Mouse (Mus musculus): ENCODE results near the gene Myo18a. TPM values are rescaled to one million over a fixed set of nuclear protein-coding genes. Genes with fewer than 3 reads are reported as not detected.

The Myo18a gene
- polyA plus RNA-seq, 1 experiment from 2014 or later = 12.3 TPM

- peaks cover 5% of the 10 kb centered on the region; the same call in 1 of the 2 replicates for H3K4me1 ChIP-seq (ENCODE audit: control insufficient read depth, insufficient read depth, low read length)
- no peaks in the 10 kb centered on the region for H3K27me3 ChIP-seq (ENCODE audit: control insufficient read depth, insufficient read depth, low read length)
- ATAC-seq (replicated peaks; ENCODE audit: insufficient number of reproducible peaks, low FRiP score, low TSS enrichment, low read depth) = peak; percentile 40
- DNase-seq (ENCODE audit: low spot score) = peak; percentile 62
- no peak overlapping the region; the same call in 1 of the 2 replicates for H3K4me2 ChIP-seq (ENCODE audit: low read depth, low read length)
- no peak overlapping the region for H3K4me3 ChIP-seq (ENCODE audit: low read depth, low read length)
- WGBS = 17% methylated on average over 8 of the region's 8 CpGs
- no peaks in the 10 kb centered on the region for H3K36me3 ChIP-seq (replicated peaks; ENCODE audit: control insufficient read depth, insufficient read depth, low read depth, low read length)
- H3K27ac ChIP-seq (replicated peaks; ENCODE audit: low read depth, low read length) = peak overlapping the region; percentile 17
- H3K9ac ChIP-seq (replicated peaks; ENCODE audit: low read length) = peak overlapping the region; percentile 43
- no peaks in the 10 kb centered on the region for H3K9me3 ChIP-seq (replicated peaks; ENCODE audit: control insufficient read depth, low read length)
Measured at GRCm38 (mm10) chr11:77791241-77791727, 28.2 kb downstream of the Myo18a start.

DNA sequence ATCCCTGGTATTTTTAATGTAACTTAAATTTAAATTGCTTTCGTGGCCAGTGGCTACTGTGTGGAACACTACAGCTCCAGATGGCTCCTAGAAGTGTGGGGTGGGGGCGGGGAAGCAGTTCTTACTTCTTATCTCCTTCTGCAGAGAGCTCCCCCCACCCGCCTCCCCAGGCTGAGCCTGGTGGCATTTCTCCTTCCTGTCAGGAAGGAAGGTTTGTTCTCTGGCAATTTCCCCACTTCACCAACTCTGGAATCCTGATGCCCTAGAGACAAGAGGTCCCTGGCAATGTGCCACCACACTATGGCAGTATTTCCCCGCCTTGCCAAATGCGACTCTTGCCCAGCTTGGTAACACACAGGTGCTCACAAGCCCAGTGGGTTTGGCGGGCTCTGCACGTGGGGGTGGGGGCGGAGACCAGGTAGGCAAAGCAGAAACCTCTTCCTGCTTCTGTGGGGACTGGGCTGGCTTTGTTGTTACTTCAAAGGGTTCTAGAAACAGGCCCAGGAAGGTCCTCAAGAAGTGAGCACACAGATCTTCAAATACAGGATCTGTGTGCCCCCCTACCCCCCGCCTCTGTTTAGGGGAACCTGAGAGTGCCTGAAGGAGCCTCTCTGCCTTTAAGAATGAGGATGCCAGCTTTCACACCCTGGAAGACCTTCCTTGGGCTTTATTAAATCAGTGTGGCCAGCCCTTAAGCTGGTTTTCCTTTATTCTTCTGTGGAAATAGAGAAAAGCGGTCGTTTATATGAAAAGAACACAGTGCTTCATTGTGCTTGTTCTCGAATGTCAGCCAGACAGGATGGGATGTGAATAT is 28.9 kb downstream of the Myo18a start:
- H3K9me3 ChIP-seq (replicated peaks; ENCODE audit: control insufficient read depth, low read length) = no peaks in the 10 kb centered on the region
- 49% methylated on average over 12 of the region's 12 CpGs for WGBS
- H3K27ac ChIP-seq (replicated peaks; ENCODE audit: low read depth, low read length) = peak overlapping the region; percentile 17; the same call in 1 of the 2 replicates
- DNase-seq (ENCODE audit: low spot score) = no peak
- no peak overlapping the region for H3K4me2 ChIP-seq (ENCODE audit: low read depth, low read length)
- no peak overlapping the region for H3K4me3 ChIP-seq (ENCODE audit: low read depth, low read length)
- no peaks in the 10 kb centered on the region for H3K36me3 ChIP-seq (replicated peaks; ENCODE audit: control insufficient read depth, insufficient read depth, low read depth, low read length)
- peaks cover 5% of the 10 kb centered on the region; the same call in 1 of the 2 replicates for H3K4me1 ChIP-seq (ENCODE audit: control insufficient read depth, insufficient read depth, low read length)
- 0 out of 2 replicates have a peak overlapping the region, but pooled peaks have one; percentile 2 for H3K9ac ChIP-seq (replicated peaks; ENCODE audit: low read length)
- no peaks in the 10 kb centered on the region for H3K27me3 ChIP-seq (ENCODE audit: control insufficient read depth, insufficient read depth, low read length)
- ATAC-seq (replicated peaks; ENCODE audit: insufficient number of reproducible peaks, low FRiP score, low TSS enrichment, low read depth) = no peak

DNA sequence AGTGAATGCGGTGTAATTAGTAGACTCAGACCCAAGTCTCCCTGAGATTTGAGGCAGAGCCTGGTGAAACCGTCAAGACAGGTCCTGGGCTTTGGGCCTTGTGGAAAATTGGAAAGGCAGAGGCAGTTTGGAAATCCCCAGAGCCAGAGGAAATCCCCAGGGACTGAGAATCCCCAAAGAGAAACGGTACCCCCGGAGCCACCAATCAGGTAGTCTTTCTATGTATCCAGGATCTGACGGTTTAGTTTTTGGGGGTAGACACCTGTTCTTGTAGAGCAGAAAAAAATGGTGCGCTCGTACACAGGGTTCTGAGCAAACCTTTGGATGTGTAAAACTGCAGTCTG is 29.5 kb downstream of the Myo18a start:
- H3K9ac ChIP-seq (replicated peaks; ENCODE audit: low read length) = no peak overlapping the region
- H3K9me3 ChIP-seq (replicated peaks; ENCODE audit: control insufficient read depth, low read length) = no peaks in the 10 kb centered on the region
- WGBS = 63% methylated on average over 7 of the region's 7 CpGs
- no peak overlapping the region for H3K4me3 ChIP-seq (ENCODE audit: low read depth, low read length)
- no peak overlapping the region for H3K27ac ChIP-seq (replicated peaks; ENCODE audit: low read depth, low read length)
- DNase-seq (ENCODE audit: low spot score) (no peak), ATAC-seq (replicated peaks; ENCODE audit: insufficient number of reproducible peaks, low FRiP score, low TSS enrichment, low read depth) (no peak)
- H3K36me3 ChIP-seq (replicated peaks; ENCODE audit: control insufficient read depth, insufficient read depth, low read depth, low read length) = no peaks in the 10 kb centered on the region
- no peak overlapping the region for H3K4me2 ChIP-seq (ENCODE audit: low read depth, low read length)
- no peaks in the 10 kb centered on the region for H3K27me3 ChIP-seq (ENCODE audit: control insufficient read depth, insufficient read depth, low read length)
- H3K4me1 ChIP-seq (ENCODE audit: control insufficient read depth, insufficient read depth, low read length) = peaks cover 5% of the 10 kb centered on the region; the same call in 1 of the 2 replicates

DNA sequence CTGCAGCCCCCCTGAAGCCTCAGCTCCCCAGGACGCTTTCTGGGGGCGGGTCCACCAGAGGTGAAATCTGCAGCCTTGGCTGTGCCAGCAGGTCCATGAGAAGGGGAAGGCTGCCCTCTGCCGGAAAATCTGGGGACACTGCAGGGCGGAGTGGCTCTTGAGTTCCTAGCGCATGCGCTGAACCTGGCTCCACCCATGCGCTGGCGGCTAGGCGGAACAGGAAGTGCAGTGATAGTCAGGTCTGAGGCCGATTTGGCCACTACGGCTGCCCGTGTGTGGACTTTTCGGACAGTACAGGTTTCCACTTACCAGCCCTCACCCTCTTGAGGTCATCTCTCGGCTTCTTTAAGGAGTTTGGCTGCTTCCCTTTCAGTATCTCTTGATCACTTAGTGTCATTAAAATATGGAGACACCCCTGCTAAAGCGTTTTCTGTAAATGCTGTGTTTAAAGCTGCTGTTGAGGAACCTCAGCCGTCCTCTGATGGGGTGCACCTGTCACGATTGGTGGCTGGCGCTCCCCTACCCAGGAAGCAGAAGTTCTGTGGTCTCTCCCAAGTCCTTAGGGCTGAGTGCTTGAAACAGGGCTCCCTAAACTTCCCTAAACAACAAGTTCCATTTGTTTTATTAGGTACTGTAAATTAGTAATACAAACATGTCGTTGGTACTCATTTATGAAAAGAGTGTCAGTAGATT is 30.3 kb downstream of the Myo18a start:
- H3K4me2 ChIP-seq (ENCODE audit: low read depth, low read length) = peak overlapping the region; percentile 33
- no peaks in the 10 kb centered on the region for H3K27me3 ChIP-seq (ENCODE audit: control insufficient read depth, insufficient read depth, low read length)
- H3K36me3 ChIP-seq (replicated peaks; ENCODE audit: control insufficient read depth, insufficient read depth, low read depth, low read length) = no peaks in the 10 kb centered on the region
- H3K27ac ChIP-seq (replicated peaks; ENCODE audit: low read depth, low read length) = no peak overlapping the region
- WGBS = 5% methylated on average over 19 of the region's 19 CpGs
- ATAC-seq (replicated peaks; ENCODE audit: insufficient number of reproducible peaks, low FRiP score, low TSS enrichment, low read depth) (peak; percentile 80), DNase-seq (ENCODE audit: low spot score) (peak; percentile 98)
- peaks cover 5% of the 10 kb centered on the region; the same call in 1 of the 2 replicates for H3K4me1 ChIP-seq (ENCODE audit: control insufficient read depth, insufficient read depth, low read length)
- peak overlapping the region; percentile 43 for H3K9ac ChIP-seq (replicated peaks; ENCODE audit: low read length)
- H3K4me3 ChIP-seq (ENCODE audit: low read depth, low read length) = peak overlapping the region; percentile 15
- no peaks in the 10 kb centered on the region for H3K9me3 ChIP-seq (replicated peaks; ENCODE audit: control insufficient read depth, low read length)

- no peaks in the 10 kb centered on the region for H3K36me3 ChIP-seq (replicated peaks; ENCODE audit: control insufficient read depth, insufficient read depth, low read depth, low read length)
- no peak for ATAC-seq (replicated peaks; ENCODE audit: insufficient number of reproducible peaks, low FRiP score, low TSS enrichment, low read depth)
- no peak for DNase-seq (ENCODE audit: low spot score)
- H3K27ac ChIP-seq (replicated peaks; ENCODE audit: low read depth, low read length) = no peak overlapping the region
- H3K4me1 ChIP-seq (ENCODE audit: control insufficient read depth, insufficient read depth, low read length) = peaks cover 5% of the 10 kb centered on the region; the same call in 1 of the 2 replicates
- 74% methylated on average over 5 of the region's 5 CpGs for WGBS
- H3K9me3 ChIP-seq (replicated peaks; ENCODE audit: control insufficient read depth, low read length) = no peaks in the 10 kb centered on the region
- H3K27me3 ChIP-seq (ENCODE audit: control insufficient read depth, insufficient read depth, low read length) = no peaks in the 10 kb centered on the region
- H3K9ac ChIP-seq (replicated peaks; ENCODE audit: low read length) = no peak overlapping the region
- H3K4me3 ChIP-seq (ENCODE audit: low read depth, low read length) = no peak overlapping the region
- no peak overlapping the region for H3K4me2 ChIP-seq (ENCODE audit: low read depth, low read length)
Measured at GRCm38 (mm10) chr11:77795216-77795615, 32.2 kb downstream of the Myo18a start.

DNA sequence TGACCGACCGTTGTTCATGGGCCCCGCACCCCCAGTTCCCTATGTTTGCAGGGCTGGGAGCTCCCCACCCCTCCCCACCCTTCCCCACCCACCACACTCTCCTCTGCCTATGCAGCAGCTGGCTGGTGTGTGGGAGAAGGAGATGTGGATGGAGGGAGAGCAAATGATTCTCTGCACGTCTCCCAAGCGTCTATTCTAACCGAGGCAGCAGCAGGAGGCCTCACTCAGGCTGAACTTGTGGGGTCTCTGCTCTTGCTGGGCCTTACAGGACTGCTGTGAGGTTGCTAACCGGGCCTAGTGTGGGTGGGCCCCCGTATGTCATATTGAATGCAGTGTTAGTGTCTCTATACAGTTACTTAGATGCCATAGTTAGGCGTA is 37.4 kb downstream of the Myo18a start:
- Histone ChIP-seq H3K4me2 (ENCODE audit: low read depth, low read length) (no peak overlapping the region), H3K9me3 (replicated peaks; ENCODE audit: control insufficient read depth, low read length) (no peaks in the 10 kb centered on the region), H3K9ac (replicated peaks; ENCODE audit: low read length) (no peak overlapping the region), H3K27ac (replicated peaks; ENCODE audit: low read depth, low read length) (0 out of 2 replicates have a peak overlapping the region, but pooled peaks have one; percentile 2), H3K36me3 (replicated peaks; ENCODE audit: control insufficient read depth, insufficient read depth, low read depth, low read length) (no peaks in the 10 kb centered on the region), H3K4me1 (ENCODE audit: control insufficient read depth, insufficient read depth, low read length) (peaks cover 9% of the 10 kb centered on the region; the same call in 1 of the 2 replicates), H3K27me3 (ENCODE audit: control insufficient read depth, insufficient read depth, low read length) (no peaks in the 10 kb centered on the region), H3K4me3 (ENCODE audit: low read depth, low read length) (no peak overlapping the region)
- ATAC-seq (replicated peaks; ENCODE audit: insufficient number of reproducible peaks, low FRiP score, low TSS enrichment, low read depth) (no peak), DNase-seq (ENCODE audit: low spot score) (no peak)
- 66% methylated on average over 9 of the region's 9 CpGs for WGBS

GRCm38 (mm10) chr11:77800869-77801701 is 38.0 kb downstream of the Myo18a start:
- ATAC-seq (replicated peaks; ENCODE audit: insufficient number of reproducible peaks, low FRiP score, low TSS enrichment, low read depth) = peak; percentile 83

More at GRCm38 (mm10) chr11:77800869-77801701, 38.0 kb downstream of the Myo18a start:
- Histone ChIP-seq H3K4me1 (ENCODE audit: control insufficient read depth, insufficient read depth, low read length) (peaks cover 9% of the 10 kb centered on the region; the same call in 1 of the 2 replicates), H3K27me3 (ENCODE audit: control insufficient read depth, insufficient read depth, low read length) (no peaks in the 10 kb centered on the region), H3K4me3 (ENCODE audit: low read depth, low read length) (no peak overlapping the region), H3K36me3 (replicated peaks; ENCODE audit: control insufficient read depth, insufficient read depth, low read depth, low read length) (no peaks in the 10 kb centered on the region), H3K27ac (replicated peaks; ENCODE audit: low read depth, low read length) (peak overlapping the region; percentile 2; the same call in 1 of the 2 replicates), H3K9ac (replicated peaks; ENCODE audit: low read length) (peak overlapping the region; percentile 28; the same call in 1 of the 2 replicates), H3K9me3 (replicated peaks; ENCODE audit: control insufficient read depth, low read length) (no peaks in the 10 kb centered on the region), H3K4me2 (ENCODE audit: low read depth, low read length) (0 out of 2 replicates have a peak overlapping the region, but pooled peaks have one; percentile 4)
- WGBS = 19% methylated on average over 15 of the region's 15 CpGs
- peak; percentile 43 for DNase-seq (ENCODE audit: low spot score)

Measured in embryonic facial prominence, embryonic 11.5 days (tissue).